Mouse (Mus musculus): Measurements from ENCODE around the gene Scaf4. TPM values are rescaled to one million over a fixed set of nuclear protein-coding genes. Genes with fewer than 3 reads are reported as not detected.

Gene Scaf4
- polyA plus RNA-seq, 1 experiment: 31.3 TPM

DNA sequence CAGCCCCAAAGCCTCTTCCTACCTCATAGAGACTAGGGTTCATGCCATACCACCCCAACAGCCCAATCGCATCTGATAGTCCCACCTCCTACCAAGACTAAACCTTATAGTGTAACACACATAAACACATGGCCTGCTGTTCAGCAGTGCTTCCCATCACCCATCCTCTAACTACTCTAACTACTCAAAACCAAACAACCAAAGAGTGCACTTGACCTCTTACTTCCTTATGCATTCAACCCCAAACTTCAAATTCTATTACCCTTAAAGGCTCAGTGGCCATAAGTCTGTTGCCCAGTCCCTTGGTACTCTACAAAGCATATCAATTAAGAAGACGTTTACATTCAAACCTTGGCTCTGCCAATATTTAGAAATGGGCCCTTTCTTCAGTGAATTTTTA, 3.8 kb downstream of the Scaf4 start:
- TF ChIP-seq CTCF (conservative IDR thresholded peaks at IDR 0.05; ENCODE audit: insufficient read depth, insufficient read length, low read depth, low read length): no peak
- no peak for TF ChIP-seq POLR2A (IDR thresholded peaks at IDR 0.05; ENCODE audit: low read depth, low read length)
- WGBS: 68% methylated on average over 2 of the region's 2 CpGs
- Histone ChIP-seq H3K4me3 (ENCODE audit: insufficient read depth, low read depth, low read length) (no peak overlapping the region), H3K27ac (ENCODE audit: insufficient read depth, low read depth, low read length) (no peak overlapping the region), H3K36me3 (ENCODE audit: control insufficient read depth, insufficient read depth, low read length) (no peaks in the 10 kb centered on the region), H3K27me3 (replicated peaks; ENCODE audit: control insufficient read depth, insufficient read depth, low read length) (no peaks in the 10 kb centered on the region), H3K4me1 (ENCODE audit: control insufficient read depth, insufficient read depth, low read length) (peaks cover 32% of the 10 kb centered on the region)
- DNase-seq: no peak

DNA sequence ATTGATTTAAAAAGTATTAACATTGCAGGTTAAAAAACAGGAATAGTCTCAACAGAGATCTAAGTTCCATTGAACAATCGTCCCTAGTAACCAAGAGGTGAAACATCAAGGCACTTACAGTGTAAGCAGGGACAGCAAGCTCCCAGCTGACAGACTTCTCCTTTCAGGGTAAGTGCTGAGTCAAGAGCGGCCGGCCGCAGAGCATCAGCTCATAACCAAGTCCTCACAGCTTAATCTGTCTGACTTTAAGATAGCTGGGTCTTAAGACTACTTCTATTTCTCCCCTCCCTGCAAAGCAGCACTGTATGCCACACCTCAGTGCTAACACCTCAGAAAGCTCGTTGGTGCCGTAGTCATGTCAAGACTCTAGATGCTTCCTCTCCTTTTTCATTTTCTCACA, 5.2 kb downstream of the Scaf4 start:
- H3K4me1 ChIP-seq (ENCODE audit: control insufficient read depth, insufficient read depth, low read length): peaks cover 35% of the 10 kb centered on the region
- DNase-seq: no peak
- H3K36me3 ChIP-seq (ENCODE audit: control insufficient read depth, insufficient read depth, low read length): no peaks in the 10 kb centered on the region
- H3K27me3 ChIP-seq (replicated peaks; ENCODE audit: control insufficient read depth, insufficient read depth, low read length): no peaks in the 10 kb centered on the region
- TF ChIP-seq POLR2A (IDR thresholded peaks at IDR 0.05; ENCODE audit: low read depth, low read length): no peak
- TF ChIP-seq CTCF (conservative IDR thresholded peaks at IDR 0.05; ENCODE audit: insufficient read depth, insufficient read length, low read depth, low read length): no peak
- no peak overlapping the region for H3K4me3 ChIP-seq (ENCODE audit: insufficient read depth, low read depth, low read length)
- H3K27ac ChIP-seq (ENCODE audit: insufficient read depth, low read depth, low read length): no peak overlapping the region
- 37% methylated on average over 6 of the region's 6 CpGs for WGBS

DNA sequence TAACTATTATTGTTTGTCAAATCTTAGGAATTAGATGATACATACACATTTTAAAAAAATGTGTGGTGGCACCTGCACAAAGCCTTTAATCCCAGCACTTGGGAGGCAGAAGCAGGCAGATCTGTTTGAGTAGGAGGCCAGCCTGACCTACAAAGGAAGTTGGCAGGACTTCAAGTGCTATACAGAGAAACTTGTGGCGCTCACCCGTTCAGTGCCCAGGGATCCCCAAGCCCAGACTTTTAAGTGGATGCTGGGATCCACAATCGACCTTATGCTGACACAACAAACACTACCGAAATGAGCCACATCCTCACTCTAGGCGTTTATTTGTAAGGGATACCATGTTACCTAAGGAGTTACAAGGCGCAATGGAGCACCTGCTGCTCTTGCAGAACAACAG, 8.8 kb downstream of the Scaf4 start:
- TF ChIP-seq POLR2A (IDR thresholded peaks at IDR 0.05; ENCODE audit: low read depth, low read length) (no peak), CTCF (conservative IDR thresholded peaks at IDR 0.05; ENCODE audit: insufficient read depth, insufficient read length, low read depth, low read length) (no peak)
- 55% methylated on average over 6 of the region's 6 CpGs for WGBS
- DNase-seq: peak; percentile 25
- Histone ChIP-seq H3K27ac (ENCODE audit: insufficient read depth, low read depth, low read length) (no peak overlapping the region), H3K36me3 (ENCODE audit: control insufficient read depth, insufficient read depth, low read length) (no peaks in the 10 kb centered on the region), H3K27me3 (replicated peaks; ENCODE audit: control insufficient read depth, insufficient read depth, low read length) (no peaks in the 10 kb centered on the region), H3K4me1 (ENCODE audit: control insufficient read depth, insufficient read depth, low read length) (peaks cover 17% of the 10 kb centered on the region), H3K4me3 (ENCODE audit: insufficient read depth, low read depth, low read length) (no peak overlapping the region)

DNA sequence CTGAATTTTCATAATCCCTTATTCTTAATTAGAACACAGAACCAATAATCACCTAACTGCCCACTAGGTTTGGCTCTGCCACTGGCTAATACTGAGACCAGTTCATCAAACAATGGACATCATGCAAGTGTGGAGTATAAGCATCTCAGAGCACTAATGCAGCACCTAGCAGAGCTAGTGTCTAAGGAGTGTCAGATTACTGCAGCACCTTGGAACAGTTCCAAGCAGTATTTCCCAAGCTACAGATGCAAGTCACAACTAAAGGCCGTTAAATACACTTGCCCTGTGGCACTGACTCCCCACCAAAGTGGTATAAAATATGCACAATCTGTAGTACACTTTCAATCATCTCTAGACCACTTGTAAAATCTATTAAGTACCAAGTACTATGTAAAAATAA, 17.7 kb downstream of the Scaf4 start:
- H3K4me1 ChIP-seq (ENCODE audit: control insufficient read depth, insufficient read depth, low read length): peaks cover 19% of the 10 kb centered on the region
- TF ChIP-seq POLR2A (IDR thresholded peaks at IDR 0.05; ENCODE audit: low read depth, low read length) (no peak), CTCF (conservative IDR thresholded peaks at IDR 0.05; ENCODE audit: insufficient read depth, insufficient read length, low read depth, low read length) (no peak)
- H3K27ac ChIP-seq (ENCODE audit: insufficient read depth, low read depth, low read length): no peak overlapping the region
- 5% methylated on average over 1 of the region's 1 CpGs for WGBS
- no peak overlapping the region for H3K4me3 ChIP-seq (ENCODE audit: insufficient read depth, low read depth, low read length)
- DNase-seq: peak; percentile 28
- no peaks in the 10 kb centered on the region; the same call in none of the 2 replicates for H3K36me3 ChIP-seq (ENCODE audit: control insufficient read depth, insufficient read depth, low read length)
- no peaks in the 10 kb centered on the region for H3K27me3 ChIP-seq (replicated peaks; ENCODE audit: control insufficient read depth, insufficient read depth, low read length)

DNA sequence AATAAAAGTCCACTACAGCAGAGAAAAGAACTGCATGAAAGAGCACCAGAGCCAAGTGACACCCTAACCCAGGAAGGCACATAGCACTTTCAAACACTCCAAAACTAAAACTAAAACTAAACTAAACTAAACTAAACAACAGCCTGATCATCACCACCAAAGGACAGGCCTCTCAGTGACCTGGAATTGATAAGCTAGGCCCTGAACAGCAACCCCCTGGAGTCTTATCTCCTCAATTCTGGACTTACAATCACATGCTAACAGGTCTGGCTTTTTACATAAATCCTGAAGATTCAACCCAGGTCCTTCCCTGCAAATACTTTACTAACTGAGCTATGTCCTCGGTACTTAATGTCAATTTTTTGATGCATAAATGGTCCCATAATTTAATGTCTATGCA, 19.2 kb downstream of the Scaf4 start:
- H3K36me3 ChIP-seq (ENCODE audit: control insufficient read depth, insufficient read depth, low read length): no peaks in the 10 kb centered on the region; the same call in none of the 2 replicates
- WGBS: 62% methylated on average over 1 of the region's 1 CpGs
- no peak for TF ChIP-seq POLR2A (IDR thresholded peaks at IDR 0.05; ENCODE audit: low read depth, low read length)
- no peak for TF ChIP-seq CTCF (conservative IDR thresholded peaks at IDR 0.05; ENCODE audit: insufficient read depth, insufficient read length, low read depth, low read length)

DNA sequence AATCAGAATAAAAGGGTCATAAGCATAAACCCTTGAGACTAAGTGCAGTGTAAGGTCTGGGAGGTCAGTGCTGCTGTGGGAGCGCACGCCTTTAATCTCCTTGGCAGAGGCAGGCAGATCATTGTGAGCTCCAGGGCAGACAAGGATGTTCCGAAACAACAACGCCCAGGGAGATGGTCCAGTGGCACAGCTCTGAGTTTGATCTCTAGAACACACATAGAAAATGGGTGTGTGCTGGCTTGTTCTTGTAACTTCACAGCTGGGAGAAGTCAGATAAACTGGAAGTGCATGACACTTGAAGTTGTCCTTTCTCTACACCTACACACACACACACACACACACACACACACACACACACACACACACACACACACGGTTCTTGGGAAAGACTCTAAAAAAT, 20.3 kb downstream of the Scaf4 start:
- no peak overlapping the region for H3K27ac ChIP-seq (ENCODE audit: insufficient read depth, low read depth, low read length)
- DNase-seq: no peak
- WGBS: 61% methylated on average over 5 of the region's 5 CpGs
- peaks cover 14% of the 10 kb centered on the region; the same call in 1 of the 2 replicates for H3K4me1 ChIP-seq (ENCODE audit: control insufficient read depth, insufficient read depth, low read length)
- H3K27me3 ChIP-seq (replicated peaks; ENCODE audit: control insufficient read depth, insufficient read depth, low read length): no peaks in the 10 kb centered on the region
- no peaks in the 10 kb centered on the region; the same call in none of the 2 replicates for H3K36me3 ChIP-seq (ENCODE audit: control insufficient read depth, insufficient read depth, low read length)
- no peak overlapping the region for H3K4me3 ChIP-seq (ENCODE audit: insufficient read depth, low read depth, low read length)
- no peak for TF ChIP-seq POLR2A (IDR thresholded peaks at IDR 0.05; ENCODE audit: low read depth, low read length)
- TF ChIP-seq CTCF (conservative IDR thresholded peaks at IDR 0.05; ENCODE audit: insufficient read depth, insufficient read length, low read depth, low read length): no peak

More for the DNA sequence above, 19.2 kb downstream of the Scaf4 start:
- H3K4me3 ChIP-seq (ENCODE audit: insufficient read depth, low read depth, low read length): no peak overlapping the region
- no peak overlapping the region for H3K27ac ChIP-seq (ENCODE audit: insufficient read depth, low read depth, low read length)
- no peak for DNase-seq
- peaks cover 17% of the 10 kb centered on the region for H3K4me1 ChIP-seq (ENCODE audit: control insufficient read depth, insufficient read depth, low read length)
- no peaks in the 10 kb centered on the region for H3K27me3 ChIP-seq (replicated peaks; ENCODE audit: control insufficient read depth, insufficient read depth, low read length)

DNA sequence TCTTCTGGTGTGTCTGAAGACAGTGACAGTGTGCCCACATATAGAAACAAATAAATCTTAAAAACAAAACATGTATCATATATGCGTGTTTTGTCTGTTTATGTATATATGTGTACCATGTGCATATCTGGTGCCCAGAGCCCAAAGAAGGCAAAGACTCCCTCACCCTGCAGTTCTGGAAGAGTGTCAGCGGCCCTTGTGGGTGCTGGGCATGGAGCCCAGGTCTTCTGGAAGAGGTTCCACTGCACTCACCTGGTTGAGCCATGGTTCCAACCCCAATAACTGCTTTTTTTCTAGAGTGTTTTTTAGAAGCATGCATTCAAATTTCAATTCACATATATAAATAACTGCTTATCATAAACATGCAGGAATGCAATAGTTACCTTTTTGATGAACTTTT, 22.5 kb downstream of the Scaf4 start:
- Histone ChIP-seq H3K27ac (ENCODE audit: insufficient read depth, low read depth, low read length) (no peak overlapping the region), H3K27me3 (replicated peaks; ENCODE audit: control insufficient read depth, insufficient read depth, low read length) (no peaks in the 10 kb centered on the region), H3K4me3 (ENCODE audit: insufficient read depth, low read depth, low read length) (no peak overlapping the region), H3K36me3 (ENCODE audit: control insufficient read depth, insufficient read depth, low read length) (peaks cover 3% of the 10 kb centered on the region), H3K4me1 (ENCODE audit: control insufficient read depth, insufficient read depth, low read length) (peaks cover 12% of the 10 kb centered on the region; the same call in 1 of the 2 replicates)
- DNase-seq: no peak
- WGBS: 87% methylated on average over 2 of the region's 2 CpGs
- TF ChIP-seq CTCF (conservative IDR thresholded peaks at IDR 0.05; ENCODE audit: insufficient read depth, insufficient read length, low read depth, low read length) (no peak), POLR2A (IDR thresholded peaks at IDR 0.05; ENCODE audit: low read depth, low read length) (no peak)

Measured in kidney, adult 2 months (tissue).